Mouse (Mus musculus): ENCODE measurements around the gene Nkg7.

The Nkg7 gene

DNA sequence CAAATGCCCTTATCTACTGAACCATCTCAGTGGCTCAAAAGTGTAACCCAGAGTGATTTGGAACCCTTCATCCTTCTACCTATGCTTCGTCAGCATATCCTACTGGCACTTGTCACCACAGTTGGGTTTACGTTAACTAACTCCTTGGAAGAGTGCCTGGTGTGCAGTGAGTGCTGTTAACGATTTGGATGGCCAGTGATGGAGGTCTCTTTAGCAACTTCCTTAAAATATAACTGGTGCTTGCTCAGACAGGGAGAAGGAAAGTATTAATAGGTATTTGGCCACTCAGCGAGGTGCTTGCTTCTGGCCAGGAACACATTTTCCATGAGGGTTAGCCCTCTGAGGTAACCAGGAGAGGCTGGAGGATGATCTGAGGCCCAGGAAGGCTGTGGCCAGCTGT lies 10.9 kb downstream of the Nkg7 start:
- no peak for DNase-seq (ENCODE audit: low spot score in 2 of 2)

DNA sequence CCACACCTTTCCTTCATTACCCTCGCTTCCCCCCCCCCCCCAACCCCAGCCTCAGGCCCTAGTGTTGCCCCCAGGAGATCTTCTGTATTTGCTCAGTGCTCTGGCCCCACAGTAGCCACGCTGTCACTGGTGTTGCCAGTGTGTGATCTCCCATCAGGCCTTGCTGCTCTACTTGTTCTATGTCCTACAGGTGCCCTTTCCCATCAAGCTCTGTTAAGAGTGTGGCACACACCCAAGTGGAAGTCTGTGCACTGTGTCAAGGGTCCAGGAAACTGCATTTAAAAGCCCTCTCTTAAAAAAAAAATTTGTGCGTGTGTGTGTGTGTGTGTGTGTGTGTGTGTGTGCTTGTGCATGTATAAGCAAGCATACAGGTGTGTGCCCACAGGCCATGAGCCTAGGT lies 11.4 kb downstream of the Nkg7 start:
- no peak for DNase-seq (ENCODE audit: low spot score in 2 of 2)

DNA sequence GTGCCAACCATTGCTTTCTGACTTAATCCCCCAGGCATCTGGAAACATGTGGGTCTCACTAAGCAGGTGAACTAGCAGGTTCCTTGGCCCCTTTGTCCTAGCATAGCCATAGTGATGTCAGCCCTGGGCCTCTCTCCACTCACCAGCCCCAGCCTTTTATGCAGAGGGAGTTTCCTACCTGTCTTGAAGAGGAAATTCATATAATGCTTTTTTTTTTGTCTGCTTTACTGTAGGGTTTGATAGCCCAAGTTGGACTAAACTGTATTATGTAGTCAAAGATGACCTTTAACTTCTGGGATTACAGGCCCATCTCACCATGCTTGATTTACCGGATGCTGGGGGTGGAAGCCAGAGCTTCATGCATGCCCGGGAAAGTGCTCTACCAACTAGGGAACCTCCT lies 12.9 kb downstream of the Nkg7 start:
- no peak for DNase-seq (ENCODE audit: low spot score in 2 of 2)

DNA sequence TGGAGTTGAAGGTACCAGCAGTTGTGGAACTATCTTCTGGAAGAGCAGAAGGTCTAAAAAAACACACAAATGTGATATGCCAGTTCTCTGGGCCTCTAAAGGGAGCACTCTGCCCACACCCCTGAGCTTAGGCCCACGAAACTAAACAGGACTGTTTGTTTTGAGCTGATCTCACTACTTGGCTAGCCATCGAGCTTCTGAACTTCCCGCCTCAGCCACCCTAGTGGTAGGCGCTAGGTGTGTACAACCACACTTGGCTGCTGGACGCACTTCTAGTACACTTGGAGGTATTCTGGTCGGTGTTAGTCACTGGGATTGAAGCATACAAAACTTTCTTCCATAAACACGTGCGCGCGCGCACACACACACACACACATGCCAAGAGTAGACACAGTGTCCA lies 14.9 kb downstream of the Nkg7 start:
- no peak for DNase-seq (ENCODE audit: low spot score in 2 of 2)

DNA sequence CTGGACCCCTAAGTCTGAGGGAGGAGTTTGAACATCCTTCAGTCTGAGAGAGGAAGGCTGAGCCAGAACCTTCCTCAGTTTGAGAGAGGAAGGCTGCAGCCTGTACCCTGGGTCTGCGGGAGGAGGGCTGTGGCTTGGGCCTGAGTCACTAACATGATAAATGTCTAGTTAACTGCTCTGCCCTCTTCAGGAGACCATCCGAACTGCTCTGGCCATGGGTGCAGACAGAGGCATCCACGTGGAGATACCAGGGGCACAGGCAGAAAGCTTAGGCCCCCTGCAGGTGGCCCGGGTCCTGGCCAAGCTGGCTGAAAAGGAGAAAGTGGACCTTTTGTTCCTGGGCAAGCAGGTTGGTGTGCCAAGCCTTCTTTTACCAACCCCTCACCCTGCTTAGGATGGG lies 15.7 kb downstream of the Nkg7 start:
- peak; percentile 64 to 67 for DNase-seq (ENCODE audit: low spot score in 2 of 2)

DNA sequence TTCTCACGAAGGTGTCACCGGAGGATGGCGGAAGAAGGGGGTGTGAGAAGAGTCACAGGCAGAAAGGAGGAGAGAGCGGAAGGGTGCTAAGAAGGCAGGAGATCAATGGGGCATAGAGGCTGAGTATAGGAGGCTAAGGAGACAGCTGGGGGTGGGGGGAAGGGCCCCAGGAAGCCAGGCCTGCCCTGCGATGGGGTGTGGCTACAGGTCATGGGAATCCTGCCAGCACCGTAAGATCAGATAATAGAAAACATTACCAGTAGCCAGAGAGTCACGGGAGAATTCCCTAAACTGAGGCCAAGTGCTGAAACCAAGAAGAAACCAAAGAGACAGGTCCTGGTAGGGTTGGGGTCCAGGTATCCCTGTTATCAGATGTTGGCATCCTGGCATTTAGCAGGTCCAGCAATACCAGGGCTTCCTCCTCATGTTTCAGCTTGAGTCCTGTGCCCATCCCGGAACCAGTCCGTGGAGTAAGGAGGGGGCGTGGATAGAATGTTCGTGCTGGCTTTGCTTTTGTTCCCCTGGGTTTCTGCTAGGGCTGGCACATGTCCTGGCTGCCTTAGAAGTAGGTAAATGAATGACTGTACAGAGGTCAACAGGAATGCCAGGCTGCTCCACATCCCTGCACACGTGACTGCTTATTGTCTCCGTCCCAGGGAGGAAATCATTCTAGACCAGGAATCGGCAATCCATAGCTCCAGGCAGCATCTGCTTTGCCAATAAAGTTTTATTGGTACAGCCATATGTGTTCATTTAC lies 16.9 kb downstream of the Nkg7 start:
- no peak for DNase-seq (ENCODE audit: low spot score in 2 of 2)

DNA sequence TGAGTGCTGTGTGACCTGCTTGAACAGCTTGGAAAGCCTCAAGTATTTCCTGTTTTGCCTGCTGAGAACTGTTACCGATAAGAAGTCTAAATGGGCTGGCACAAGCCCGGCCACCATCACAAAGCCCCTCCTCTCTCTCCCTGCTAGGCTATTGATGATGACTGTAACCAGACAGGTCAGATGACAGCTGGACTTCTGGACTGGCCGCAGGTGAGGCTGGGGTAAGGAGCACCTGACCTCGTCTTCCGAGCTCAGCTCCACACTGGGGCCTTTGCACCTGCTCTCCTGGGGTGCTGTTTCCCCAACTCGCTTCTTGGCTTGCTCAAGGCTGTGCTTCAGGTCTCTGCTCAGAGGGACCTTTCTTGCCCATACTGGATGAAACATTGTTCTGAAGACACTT lies 17.5 kb downstream of the Nkg7 start:
- no peak for DNase-seq (ENCODE audit: low spot score in 2 of 2)

DNA sequence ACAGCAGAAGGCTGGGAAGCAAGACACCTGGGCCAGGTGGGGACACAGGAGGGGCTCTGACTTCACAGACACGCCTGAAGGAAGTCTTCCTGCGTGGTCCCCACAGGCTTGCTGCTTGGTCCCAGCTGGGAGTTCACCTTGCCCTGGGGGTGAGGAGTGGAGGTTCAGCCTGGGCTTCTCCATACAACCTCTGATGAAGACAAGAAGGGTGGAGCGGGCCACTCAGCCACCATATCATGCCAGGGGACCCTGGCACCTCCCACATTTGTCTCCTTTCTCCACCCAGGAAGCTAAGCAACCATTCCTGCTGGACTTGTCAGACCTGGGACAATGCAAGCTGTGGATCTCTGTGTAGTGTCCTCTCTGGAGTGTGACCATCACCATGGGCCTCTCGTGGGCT lies 26.0 kb downstream of the Nkg7 start, which contains the start of gene Vsig10l:
Gene Vsig10l, plus strand, starts transcription at position 301 of the 400 bp plus-strand sequence.
- no peak for DNase-seq (ENCODE audit: low spot score in 2 of 2)

DNA sequence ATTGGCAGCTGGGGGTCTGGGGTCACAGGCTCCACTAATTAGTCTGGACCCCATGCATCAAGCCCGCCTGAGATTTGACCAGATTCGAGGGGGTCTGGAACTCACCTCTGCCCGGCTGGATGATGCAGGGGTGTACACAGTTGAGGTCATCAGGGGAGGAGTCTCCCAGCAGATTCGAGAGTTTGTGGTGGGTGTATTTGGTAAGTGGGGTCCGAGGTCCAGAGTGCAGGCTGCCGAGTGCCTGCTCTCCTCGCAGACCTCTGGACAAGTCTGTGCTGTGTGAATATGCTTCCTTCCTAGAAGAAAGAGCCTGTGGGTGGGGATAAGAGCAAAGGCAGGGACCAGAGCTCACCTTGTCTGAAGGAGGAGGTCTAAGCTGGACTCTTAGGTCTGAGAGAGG lies 27.1 kb downstream of the Nkg7 start:
- no peak for DNase-seq (ENCODE audit: low spot score in 2 of 2)

DNA sequence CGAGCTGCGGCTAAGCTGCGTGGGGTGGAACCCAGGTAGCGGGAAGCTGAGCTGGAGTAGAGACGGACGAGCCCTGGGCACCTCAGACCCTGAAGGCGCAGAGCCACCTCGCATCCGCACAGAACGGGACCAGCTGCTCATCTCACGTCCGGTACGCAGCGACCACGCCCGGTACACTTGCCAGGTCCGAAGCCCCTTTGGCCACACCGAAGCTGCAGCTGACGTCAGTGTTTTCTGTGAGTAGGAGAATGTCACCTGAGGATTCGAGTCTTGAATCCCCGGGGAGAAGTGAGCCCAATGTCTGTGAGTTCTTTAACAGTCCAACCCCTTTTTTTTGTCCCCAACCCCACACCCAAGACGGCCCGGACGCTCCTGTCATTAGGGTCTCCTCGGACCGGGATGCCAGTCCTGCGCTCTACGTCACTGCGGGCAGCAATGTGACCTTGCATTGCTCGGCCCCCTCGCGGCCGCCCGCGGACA lies 28.0 kb downstream of the Nkg7 start:
- DNase-seq (ENCODE audit: low spot score in 2 of 2), result peak; percentile 13 to 19

DNA sequence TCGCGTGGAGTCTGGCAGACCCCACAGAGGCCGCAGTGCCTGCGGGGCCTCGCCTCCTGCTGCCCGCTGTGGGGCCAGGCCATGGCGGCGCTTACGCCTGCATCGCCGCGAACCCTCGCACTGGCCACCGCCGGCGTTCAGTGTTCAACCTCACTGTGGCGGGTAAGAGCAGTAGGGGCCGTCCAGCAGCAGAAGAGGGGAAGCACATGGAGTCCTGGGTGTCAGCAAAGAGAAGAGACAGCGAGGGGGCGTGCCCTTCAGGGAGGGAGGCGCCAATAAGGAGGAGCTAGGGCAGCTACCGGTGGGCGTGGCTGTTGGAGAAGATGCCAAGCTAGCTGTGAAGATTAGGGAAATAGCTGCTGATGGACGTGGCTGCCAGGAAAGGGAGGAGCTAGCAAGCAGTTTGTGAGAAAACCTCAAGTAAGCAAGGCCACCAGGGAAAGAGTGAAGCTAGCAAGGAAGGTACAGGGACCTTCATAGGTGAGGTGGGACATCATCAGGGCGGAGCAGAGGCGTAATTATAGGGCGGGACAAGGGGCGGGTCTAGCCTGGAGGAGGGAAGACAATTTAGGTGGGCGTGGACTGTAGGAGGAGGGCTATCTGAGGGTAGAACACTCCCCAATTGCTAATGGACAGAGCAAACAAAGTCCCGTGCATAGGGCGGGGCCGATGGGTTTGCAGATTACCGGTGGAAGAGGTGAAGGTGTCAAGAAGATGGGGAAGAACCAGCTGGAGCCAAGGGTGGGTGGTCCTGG lies 28.6 kb downstream of the Nkg7 start:
- DNase-seq (ENCODE audit: low spot score in 2 of 2), result peak; percentile 92 to 93

DNA sequence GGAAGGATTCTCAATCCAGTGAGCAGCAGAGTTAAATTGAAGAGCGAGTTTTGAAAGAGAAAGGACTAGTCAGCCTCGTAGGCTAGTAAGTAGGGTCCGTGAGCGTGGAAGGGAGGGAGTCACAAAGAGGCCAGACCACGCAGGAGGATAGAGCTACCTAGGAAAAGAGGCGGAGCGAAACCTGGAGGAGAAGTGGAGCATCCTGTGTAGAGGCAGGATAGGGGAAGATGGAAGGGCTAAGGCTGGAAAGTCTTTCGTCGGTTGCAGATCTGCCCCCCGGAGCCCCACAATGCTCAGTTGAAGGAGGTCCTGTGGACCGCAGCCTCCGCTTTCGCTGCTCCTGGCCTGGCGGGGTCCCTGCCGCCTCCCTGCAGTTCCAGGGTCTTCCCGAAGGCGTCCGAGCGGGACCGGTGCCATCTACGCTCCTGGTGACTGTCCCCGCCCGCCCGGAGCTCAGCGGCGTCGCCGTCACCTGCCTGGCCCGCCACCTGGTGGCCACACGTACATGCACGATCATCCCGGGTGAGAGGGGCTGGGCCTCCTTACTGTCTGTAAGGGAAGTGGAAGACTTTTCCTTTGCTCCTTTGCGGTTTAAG lies 29.3 kb downstream of the Nkg7 start:
- DNase-seq (ENCODE audit: low spot score in 2 of 2), result peak; percentile 78 to 82

DNA sequence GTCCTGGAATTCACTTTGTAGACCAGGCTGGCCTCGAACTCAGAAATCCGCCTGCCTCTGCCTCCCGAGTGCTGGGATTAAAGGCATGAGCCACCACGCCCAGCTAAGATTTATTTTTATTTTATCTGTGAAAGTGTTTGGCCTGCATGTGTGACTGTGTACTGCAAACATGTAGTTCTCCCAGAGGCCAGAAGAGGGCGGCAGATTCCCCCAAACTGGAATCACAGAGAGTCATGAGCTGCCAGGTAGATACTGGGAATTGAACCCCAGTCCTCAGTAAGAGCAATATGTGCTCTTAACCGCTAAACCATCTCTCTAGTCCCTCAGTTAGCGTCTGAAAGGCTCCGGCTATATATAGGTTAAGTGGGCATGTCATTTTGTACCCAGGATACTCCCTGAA lies 33.5 kb downstream of the Nkg7 start:
- peak in 1 of 2 experiments; percentile 22 for DNase-seq (ENCODE audit: low spot score in 2 of 2)

DNA sequence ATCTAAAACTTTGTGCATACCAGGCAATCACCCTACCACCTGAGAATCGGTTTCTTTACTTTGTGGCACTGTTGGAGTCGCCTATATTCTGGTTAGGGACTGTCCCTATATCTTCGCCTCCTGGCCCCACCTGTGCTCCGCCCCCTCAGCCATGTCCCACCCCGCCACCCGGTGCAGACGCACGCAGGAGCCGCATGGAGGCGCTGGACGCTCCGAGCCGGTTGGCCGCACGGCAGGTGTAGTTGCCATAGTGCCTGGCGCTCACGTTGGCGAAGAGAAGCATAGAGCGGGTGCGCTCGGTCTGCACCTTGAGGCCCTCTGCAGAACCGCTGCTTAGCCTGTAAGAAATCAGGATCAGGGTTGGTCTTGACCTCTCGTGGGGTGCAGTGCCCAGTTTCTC lies 38.8 kb downstream of the Nkg7 start:
- peak; percentile 19 to 22 for DNase-seq (ENCODE audit: low spot score in 2 of 2)

DNA sequence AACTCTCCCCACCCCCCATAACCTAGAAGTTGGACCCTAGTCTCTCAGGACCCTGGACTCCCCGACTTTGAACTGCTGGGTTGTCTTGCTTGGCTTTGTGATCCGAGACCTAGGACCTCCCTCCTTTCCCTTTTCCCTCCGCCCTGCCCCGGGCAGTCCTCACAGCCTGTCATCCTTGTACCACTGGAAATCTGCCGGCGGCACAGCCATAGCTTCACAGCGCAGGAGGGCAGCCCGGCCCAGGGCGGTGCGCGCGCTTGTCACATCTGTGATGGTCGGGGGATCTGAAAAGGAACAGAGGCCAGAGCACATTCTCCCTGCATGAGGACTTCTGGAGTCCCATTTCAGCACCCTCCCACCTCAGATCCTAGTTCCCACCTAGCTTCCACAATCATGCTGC lies 39.5 kb downstream of the Nkg7 start:
- no peak for DNase-seq (ENCODE audit: low spot score in 2 of 2)

DNA sequence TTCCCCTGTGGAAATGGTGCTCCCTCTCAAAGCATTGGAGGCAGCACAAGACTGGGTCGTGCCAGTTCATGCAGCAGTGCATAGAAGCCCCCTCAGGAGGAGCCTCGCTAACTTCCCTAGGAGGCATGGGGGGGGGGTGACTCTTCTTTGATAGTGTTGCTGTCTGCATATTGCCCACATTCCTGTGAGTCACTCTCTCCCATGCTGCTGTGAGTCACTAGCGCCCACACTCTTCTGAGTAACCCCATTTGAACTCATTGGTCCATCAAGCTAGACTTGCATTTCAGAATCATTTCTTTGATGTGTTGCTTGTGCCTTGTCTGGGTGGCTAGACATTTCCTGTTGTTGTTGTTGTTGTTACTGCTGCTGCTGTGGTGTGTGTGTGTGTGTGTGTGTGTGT lies 44.3 kb downstream of the Nkg7 start:
- no peak for DNase-seq (ENCODE audit: low spot score in 2 of 2)

DNA sequence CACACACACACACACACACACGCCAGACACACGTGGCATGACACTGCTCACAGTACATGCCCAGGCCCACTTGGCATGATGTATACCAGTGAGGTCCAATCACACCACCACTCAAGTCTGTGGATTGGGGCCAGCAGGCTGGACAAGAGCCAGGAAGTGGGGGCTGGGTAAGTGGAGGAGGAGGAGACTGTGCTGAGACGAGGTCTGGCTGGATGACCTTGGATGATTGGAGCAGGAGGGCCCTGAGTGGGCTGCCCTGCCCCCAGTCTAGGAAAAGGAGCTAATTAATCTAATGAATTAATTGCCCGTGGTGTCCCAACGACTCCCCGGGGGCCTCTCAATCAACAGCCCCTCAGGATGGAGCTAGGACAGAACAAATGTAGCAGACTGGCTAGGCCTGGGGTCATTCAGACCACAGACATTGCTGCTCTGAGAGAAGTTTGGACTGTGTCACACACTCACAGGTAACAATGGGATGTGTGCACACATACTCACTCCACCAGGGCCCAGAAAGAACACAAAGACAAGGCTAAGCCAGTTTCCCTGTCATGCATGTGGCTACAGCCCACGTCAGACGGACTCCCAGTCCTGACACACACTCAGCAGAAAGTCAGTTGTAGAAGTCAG lies 45.3 kb downstream of the Nkg7 start:
- DNase-seq (ENCODE audit: low spot score in 2 of 2), result no peak

DNA sequence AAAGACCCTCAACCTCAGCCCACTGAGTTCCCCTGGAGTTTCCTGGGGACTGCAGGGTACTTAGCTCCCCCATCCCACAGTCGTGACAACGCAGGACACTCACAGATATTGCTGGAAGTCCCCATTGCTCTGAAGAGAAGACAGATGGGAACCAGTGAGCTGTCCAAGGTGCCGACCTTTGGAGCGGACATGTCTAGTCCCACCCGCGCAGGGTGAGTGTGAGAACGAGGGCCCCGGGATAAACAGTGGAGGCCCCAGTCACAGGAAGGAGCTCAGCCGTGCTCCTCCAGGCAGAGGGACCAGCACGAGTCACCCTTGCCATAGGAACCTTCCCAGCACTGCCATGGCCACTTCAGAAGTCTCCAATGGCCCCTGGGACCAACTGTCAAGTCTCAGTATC lies 46.4 kb downstream of the Nkg7 start:
- no peak for DNase-seq (ENCODE audit: low spot score in 2 of 2)

Data from spleen, postnatal 36 days (tissue).